ENCODE assay signal across 23 mouse cellular contexts in genomic region chr7:122050834-122051233, GRCm38 (mm10). TPM values are rescaled to one million over a fixed set of nuclear protein-coding genes. Genes with fewer than 3 reads are reported as not detected.
DNase-seq lines count a peak whose midpoint lies in the region; ATAC-seq and TF ChIP-seq lines count a peak whose summit lies in the region.
"Had no signal": no experiment of that assay in that cellular context is flagged by ENCODE, and none has a peak within 500 bp of the region (broad histone marks: within the 10 kb centered on the region; RNA-seq: fewer than 3 reads in every experiment).

No protein-coding gene starts in this region.

- DNase-seq in gastrocnemius, postnatal 10 days = peak; percentile 27
- DNase-seq in gastrocnemius, adult 8-10 months (ENCODE audit: low spot score in 2 of 2) = no peak
- DNase-seq in heart, postnatal 4 days = peak; percentile 63
- peak; percentile 15 for DNase-seq in limb, embryonic 14.5 days (ENCODE audit: low spot score)
- DNase-seq in limb, embryonic 10.5 days (ENCODE audit: low spot score) = no peak
- DNase-seq in R1 (ENCODE audit: low read depth, low spot score) = peak; percentile 21
- no peak for DNase-seq in thymus, postnatal 0 days (ENCODE audit: low spot score)
- DNase-seq: adrenal gland, postnatal 14 days; cerebellum, adult 9-11 months; heart, adult 2 months; kidney, adult 18-20 months; lung, embryonic 14.5 days; midbrain, embryonic 14.5 days; thymus, adult 2 months had no signal

- no peak for ATAC-seq in heart, embryonic 12.5 days (ENCODE audit: insufficient number of reproducible peaks, low FRiP score)
- ATAC-seq in limb, embryonic 14.5 days (ENCODE audit: low FRiP score, low read depth) = no peak
- ATAC-seq: CD4-positive, CD25-positive, alpha-beta regulatory T cell, adult 4 months; forebrain, embryonic 13.5 days had no signal

- no peak overlapping the region for H3K4me2 ChIP-seq in heart, embryonic 12.5 days
- H3K4me2 ChIP-seq in limb, embryonic 14.5 days (replicated peaks; ENCODE audit: low read depth, low read length, severe bottlenecking) = no peak overlapping the region
- H3K4me2 ChIP-seq: embryonic facial prominence, embryonic 12.5 days; forebrain, embryonic 13.5 days; liver, embryonic 11.5 days; lung, embryonic 14.5 days; neural tube, embryonic 13.5 days had no signal

- no peak overlapping the region for H3K27ac ChIP-seq in heart, embryonic 12.5 days (ENCODE audit: poor library complexity, severe bottlenecking)
- H3K27ac ChIP-seq in limb, embryonic 14.5 days (replicated peaks; ENCODE audit: low read depth, low read length) = no peak overlapping the region
- no peak overlapping the region for H3K27ac ChIP-seq in limb, embryonic 10.5 days
- H3K27ac ChIP-seq: embryonic facial prominence, embryonic 12.5 days; forebrain, embryonic 13.5 days; heart, adult 2 months; neural tube, embryonic 13.5 days had no signal

- H3K27me3 ChIP-seq in heart, embryonic 12.5 days (replicated peaks) = no peaks in the 10 kb centered on the region
- H3K27me3 ChIP-seq in limb, embryonic 14.5 days (ENCODE audit: control insufficient read depth, insufficient read depth, low read length) = no peaks in the 10 kb centered on the region
- H3K27me3 ChIP-seq in limb, embryonic 10.5 days (ENCODE audit: low read depth, poor library complexity, severe bottlenecking) = no peaks in the 10 kb centered on the region
- H3K27me3 ChIP-seq: embryonic facial prominence, embryonic 12.5 days; forebrain, embryonic 13.5 days; megakaryocyte, embryonic 14.5 days; neural tube, embryonic 13.5 days had no signal

- H3K4me1 ChIP-seq in heart, embryonic 12.5 days (replicated peaks) = peaks cover 36% of the 10 kb centered on the region
- no peaks in the 10 kb centered on the region for H3K4me1 ChIP-seq in limb, embryonic 14.5 days (ENCODE audit: control insufficient read depth, insufficient read depth, low read length)
- no peaks in the 10 kb centered on the region for H3K4me1 ChIP-seq in limb, embryonic 10.5 days
- H3K4me1 ChIP-seq: embryonic facial prominence, embryonic 12.5 days; forebrain, embryonic 13.5 days; neural tube, embryonic 13.5 days had no signal

- no peak for TF ChIP-seq POLR2A in limb, embryonic 14.5 days (IDR thresholded peaks at IDR 0.05; ENCODE audit: borderline replicate concordance, extremely low read depth, insufficient read depth, insufficient read length)

- H3K9me3 ChIP-seq in heart, embryonic 12.5 days (replicated peaks) = no peaks in the 10 kb centered on the region
- no peaks in the 10 kb centered on the region for H3K9me3 ChIP-seq in limb, embryonic 14.5 days (ENCODE audit: control insufficient read depth, low read length)
- no peaks in the 10 kb centered on the region for H3K9me3 ChIP-seq in limb, embryonic 10.5 days (replicated peaks)
- H3K9me3 ChIP-seq: embryonic facial prominence, embryonic 12.5 days; forebrain, embryonic 13.5 days; G1E; megakaryocyte, embryonic 14.5 days; neural tube, embryonic 13.5 days had no signal

- no peak overlapping the region for H3K4me3 ChIP-seq in heart, embryonic 12.5 days
- no peak overlapping the region for H3K4me3 ChIP-seq in limb, embryonic 14.5 days (replicated peaks; ENCODE audit: low read length)
- no peak overlapping the region for H3K4me3 ChIP-seq in limb, embryonic 10.5 days
- H3K4me3 ChIP-seq: embryonic facial prominence, embryonic 12.5 days; erythroblast, embryonic 14.5 days; forebrain, embryonic 13.5 days; heart, adult 2 months; megakaryocyte, embryonic 14.5 days; neural tube, embryonic 13.5 days had no signal

- H3K9ac ChIP-seq in heart, embryonic 12.5 days = no peak overlapping the region
- no peak overlapping the region for H3K9ac ChIP-seq in limb, embryonic 14.5 days (ENCODE audit: low read depth, low read length, severe bottlenecking)
- H3K9ac ChIP-seq: embryonic facial prominence, embryonic 12.5 days; forebrain, embryonic 13.5 days; lung, embryonic 14.5 days; neural tube, embryonic 13.5 days had no signal

- H3K36me3 ChIP-seq in heart, embryonic 12.5 days = peaks cover 55% of the 10 kb centered on the region
- peaks cover 56% of the 10 kb centered on the region for H3K36me3 ChIP-seq in limb, embryonic 14.5 days (ENCODE audit: control insufficient read depth, insufficient read depth, low read length)
- peaks cover 83% of the 10 kb centered on the region for H3K36me3 ChIP-seq in limb, embryonic 10.5 days

- WGBS in heart, embryonic 12.5 days = 68% methylated on average over 1 of the region's 1 CpGs
- WGBS in limb, embryonic 14.5 days = 74% methylated on average over 1 of the region's 1 CpGs
- WGBS in limb, embryonic 10.5 days = 97% methylated on average over 1 of the region's 1 CpGs

RNA-seq across cellular contexts. Expression of gene Ubfd1, which starts 16.1 kb away (rescaled TPM):
- total RNA-seq in gastrocnemius, postnatal 10 days (2021) = 10 to 100 TPM; 33.3 to 35.5 TPM
- total RNA-seq in gastrocnemius, adult 8-10 months (2022) = 10 to 100 TPM; 18.3 to 22.9 (median 21.0) TPM
- 10 to 100 TPM; 49.1 to 51.0 TPM for total RNA-seq in heart, postnatal 4 days (2021)
- 73.5 and 75.0 TPM in 2 replicates for polyA plus RNA-seq in heart, embryonic 12.5 days (2016; fragmentation: Nextera tagmentation; extraction: Ambion mirVana)
- 75.7 and 86.8 TPM in 2 replicates for polyA plus RNA-seq in limb, embryonic 14.5 days (2012; rRNA removed)
- 96.4 TPM in 2 replicates for polyA plus RNA-seq in limb, embryonic 14.5 days (2014; fragmentation: Nextera tagmentation; extraction: Ambion mirVana)
- 83.7 and 87.3 TPM in 2 replicates for polyA plus RNA-seq in limb, embryonic 10.5 days (2016; fragmentation: Nextera tagmentation; extraction: Ambion mirVana)
- 37.5 and 39.5 TPM in 2 replicates for polyA plus RNA-seq in thymus, postnatal 0 days (2015; fragmentation: Nextera tagmentation; extraction: Ambion mirVana)

RNA-seq across cellular contexts. Expression of gene Ears2, which starts 16.2 kb away (rescaled TPM):
- 10 to 100 TPM; 11.0 to 11.9 TPM for total RNA-seq in gastrocnemius, postnatal 10 days (2021)
- total RNA-seq in gastrocnemius, adult 8-10 months (2022) = 1 to 10 TPM; 6.4 to 9.3 (median 8.0) TPM
- total RNA-seq in heart, postnatal 4 days (2021) = 10 to 100 TPM; 30.4 to 32.3 TPM
- 24.7 and 25.0 TPM in 2 replicates for polyA plus RNA-seq in heart, embryonic 12.5 days (2016; fragmentation: Nextera tagmentation; extraction: Ambion mirVana)
- polyA plus RNA-seq in limb, embryonic 14.5 days (2012; rRNA removed) = 12.7 and 14.6 TPM in 2 replicates
- polyA plus RNA-seq in limb, embryonic 14.5 days (2014; fragmentation: Nextera tagmentation; extraction: Ambion mirVana) = 16.4 and 16.8 TPM in 2 replicates
- 19.0 and 20.0 TPM in 2 replicates for polyA plus RNA-seq in limb, embryonic 10.5 days (2016; fragmentation: Nextera tagmentation; extraction: Ambion mirVana)
- polyA plus RNA-seq in thymus, postnatal 0 days (2015; fragmentation: Nextera tagmentation; extraction: Ambion mirVana) = 8.9 and 9.2 TPM in 2 replicates

RNA-seq across cellular contexts. Expression of gene Gga2, which starts 29.8 kb away (rescaled TPM):
- 10 to 100 TPM; 21.3 to 27.3 TPM for total RNA-seq in gastrocnemius, postnatal 10 days (2021)
- total RNA-seq in gastrocnemius, adult 8-10 months (2022) = 10 to 100 TPM; 13.3 to 17.0 (median 15.2) TPM
- total RNA-seq in heart, postnatal 4 days (2021) = 10 to 100 TPM; 52.1 to 52.8 TPM
- 98.0 and 99.4 TPM in 2 replicates for polyA plus RNA-seq in heart, embryonic 12.5 days (2016; fragmentation: Nextera tagmentation; extraction: Ambion mirVana)
- polyA plus RNA-seq in limb, embryonic 14.5 days (2012; rRNA removed) = 122 and 184 TPM in 2 replicates
- 85.2 and 88.8 TPM in 2 replicates for polyA plus RNA-seq in limb, embryonic 14.5 days (2014; fragmentation: Nextera tagmentation; extraction: Ambion mirVana)
- polyA plus RNA-seq in limb, embryonic 10.5 days (2016; fragmentation: Nextera tagmentation; extraction: Ambion mirVana) = 140 and 148 TPM in 2 replicates
- polyA plus RNA-seq in thymus, postnatal 0 days (2015; fragmentation: Nextera tagmentation; extraction: Ambion mirVana) = 27.0 and 27.9 TPM in 2 replicates

RNA-seq across cellular contexts. Expression of gene Ndufab1, which starts 50.9 kb away (rescaled TPM):
- 100 to 1,000 TPM; 582 to 686 TPM for total RNA-seq in gastrocnemius, postnatal 10 days (2021)
- total RNA-seq in gastrocnemius, adult 8-10 months (2022) = 100 to 1,000 TPM; 535 to 610 (median 563) TPM
- total RNA-seq in heart, postnatal 4 days (2021) = 1,000 to 10,000 TPM; 1,113 to 1,195 TPM
- 1,263 and 1,284 TPM in 2 replicates for polyA plus RNA-seq in heart, embryonic 12.5 days (2016; fragmentation: Nextera tagmentation; extraction: Ambion mirVana)
- 127 and 148 TPM in 2 replicates for polyA plus RNA-seq in limb, embryonic 14.5 days (2012; rRNA removed)
- polyA plus RNA-seq in limb, embryonic 14.5 days (2014; fragmentation: Nextera tagmentation; extraction: Ambion mirVana) = 554 and 558 TPM in 2 replicates
- 799 and 837 TPM in 2 replicates for polyA plus RNA-seq in limb, embryonic 10.5 days (2016; fragmentation: Nextera tagmentation; extraction: Ambion mirVana)
- 641 and 688 TPM in 2 replicates for polyA plus RNA-seq in thymus, postnatal 0 days (2015; fragmentation: Nextera tagmentation; extraction: Ambion mirVana)

Comparison
In these comparisons a context has a peak if more than half of its experiments do, and no peak if none do; other contexts are left out.
1. DNase-seq: peak in gastrocnemius, postnatal 10 days (single experiment), heart, postnatal 4 days (single experiment), limb, embryonic 14.5 days (single experiment) and R1 (single experiment); none in gastrocnemius, adult 8-10 months (0 of 2), limb, embryonic 10.5 days (single experiment) and thymus, postnatal 0 days (single experiment).